8 mouse cellular contexts compared by ENCODE assay signal in the genomic region with DNA sequence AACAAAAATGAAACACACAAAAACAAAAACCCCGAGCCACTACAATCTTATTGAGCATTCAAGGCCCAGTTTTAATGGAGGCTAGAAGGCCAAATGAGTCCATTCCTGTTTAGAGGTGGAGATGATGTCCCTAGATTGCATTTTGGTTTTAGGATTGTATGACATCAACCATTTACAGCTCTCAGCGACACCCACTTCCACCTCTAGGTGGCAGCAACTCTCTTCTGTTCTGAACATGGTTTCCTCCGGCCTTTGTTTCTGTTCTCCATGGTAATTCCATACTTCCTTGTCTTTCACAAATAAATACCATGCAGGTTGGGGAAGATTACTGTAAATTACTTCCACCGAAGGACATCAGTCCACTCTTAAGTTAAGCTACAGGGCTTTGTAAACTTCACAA.
DNase-seq lines count a peak whose midpoint lies in the region; ATAC-seq and TF ChIP-seq lines count a peak whose summit lies in the region.

No protein-coding gene starts in this region.

- TF ChIP-seq EP300 in heart, adult 2 months (IDR thresholded peaks at IDR 0.05; ENCODE audit: insufficient read depth, low read depth, low read length) = 0 out of 2 replicates have a peak, but pooled peaks have one; percentile 15

- 6% methylated on average over 4 of the region's 4 CpGs for WGBS in heart, adult 2 months
- 6% methylated on average over 4 of the region's 4 CpGs for WGBS in heart, embryonic 10.5 days
- 4% methylated on average over 4 of the region's 4 CpGs for WGBS in forebrain, embryonic 16.5 days
- 6% methylated on average over 4 of the region's 4 CpGs for WGBS in hindbrain, embryonic 15.5 days

- H3K4me1 ChIP-seq in heart, adult 2 months (ENCODE audit: control insufficient read depth, insufficient read depth, low read length) = no peaks in the 10 kb centered on the region
- H3K4me1 ChIP-seq in heart, embryonic 10.5 days = 0 out of 2 replicates have a peak, but pooled peaks cover 3% of the 10 kb centered on the region
- no peaks in the 10 kb centered on the region for H3K4me1 ChIP-seq in forebrain, embryonic 16.5 days (replicated peaks; ENCODE audit: control insufficient read depth, insufficient read depth, low read length)
- no peaks in the 10 kb centered on the region for H3K4me1 ChIP-seq in hindbrain, embryonic 15.5 days (replicated peaks)

- H3K36me3 ChIP-seq in heart, adult 2 months (ENCODE audit: control insufficient read depth, insufficient read depth, low read length) = no peaks in the 10 kb centered on the region
- no peaks in the 10 kb centered on the region for H3K36me3 ChIP-seq in heart, embryonic 10.5 days
- H3K36me3 ChIP-seq in forebrain, embryonic 16.5 days (ENCODE audit: control insufficient read depth, insufficient read depth) = no peaks in the 10 kb centered on the region
- no peaks in the 10 kb centered on the region for H3K36me3 ChIP-seq in hindbrain, embryonic 15.5 days

- ATAC-seq in forebrain, embryonic 16.5 days = peak; percentile 84
- ATAC-seq in hindbrain, embryonic 15.5 days (ENCODE audit: low FRiP score, low read depth) = peak; percentile 45; the same call in 1 of the 2 replicates

- no peak overlapping the region for H3K9ac ChIP-seq in heart, adult 2 months (ENCODE audit: low read depth, low read length)
- H3K9ac ChIP-seq in forebrain, embryonic 16.5 days (replicated peaks; ENCODE audit: low read depth, low read length) = no peak overlapping the region
- no peak overlapping the region for H3K9ac ChIP-seq in hindbrain, embryonic 15.5 days

- TF ChIP-seq POLR2A in heart, adult 2 months (IDR thresholded peaks at IDR 0.05; ENCODE audit: insufficient read depth, low read depth, low read length) = no peak

- no peaks in the 10 kb centered on the region for H3K9me3 ChIP-seq in heart, embryonic 10.5 days
- no peaks in the 10 kb centered on the region for H3K9me3 ChIP-seq in forebrain, embryonic 16.5 days (ENCODE audit: control insufficient read depth, low read length)
- H3K9me3 ChIP-seq in hindbrain, embryonic 15.5 days = no peaks in the 10 kb centered on the region

- intact Hi-C loops in heart, adult 2 months (cut with DNase I) = loop anchor here (2.0 to 5.0 kb wide), 3 partner anchors 525 to 1495 kb away; no protein-coding TSS in a partner anchor

- TF ChIP-seq CTCF in heart, adult 2 months (IDR thresholded peaks at IDR 0.05) = peak; percentile 98

- peak; percentile 31 to 74 for DNase-seq in heart, adult 2 months
- no peak for DNase-seq in heart, embryonic 10.5 days (ENCODE audit: low spot score)
- DNase-seq in cerebellum, adult 11-12 months = peak; percentile 34
- peak; percentile 58 to 78 for DNase-seq in layer of hippocampus, postnatal 36 days
- DNase-seq in mesoderm, embryonic 11.5 days (ENCODE audit: low read depth, low spot score) = peak; percentile 83
- peak; percentile 36 for DNase-seq in skeletal muscle tissue, adult 2 months (ENCODE audit: low read depth, low spot score)

- H3K27me3 ChIP-seq in heart, adult 2 months (ENCODE audit: control insufficient read depth, insufficient read depth, low read length) = no peaks in the 10 kb centered on the region
- no peaks in the 10 kb centered on the region for H3K27me3 ChIP-seq in heart, embryonic 10.5 days (ENCODE audit: insufficient read depth, poor library complexity, severe bottlenecking)
- no peaks in the 10 kb centered on the region for H3K27me3 ChIP-seq in forebrain, embryonic 16.5 days (replicated peaks; ENCODE audit: control insufficient read depth, insufficient read depth, low read length)
- H3K27me3 ChIP-seq in hindbrain, embryonic 15.5 days = no peaks in the 10 kb centered on the region

- H3K4me3 ChIP-seq in heart, adult 2 months = no peak overlapping the region
- no peak overlapping the region for H3K4me3 ChIP-seq in heart, embryonic 10.5 days
- no peak overlapping the region for H3K4me3 ChIP-seq in forebrain, embryonic 16.5 days (replicated peaks; ENCODE audit: low read length)
- H3K4me3 ChIP-seq in hindbrain, embryonic 15.5 days = no peak overlapping the region

- no peak overlapping the region for H3K27ac ChIP-seq in heart, adult 2 months
- H3K27ac ChIP-seq in heart, embryonic 10.5 days = no peak overlapping the region
- no peak overlapping the region for H3K27ac ChIP-seq in forebrain, embryonic 16.5 days (ENCODE audit: low read length)
- no peak overlapping the region for H3K27ac ChIP-seq in hindbrain, embryonic 15.5 days (replicated peaks)

- no peak overlapping the region for H3K4me2 ChIP-seq in forebrain, embryonic 16.5 days (ENCODE audit: low read length)
- H3K4me2 ChIP-seq in hindbrain, embryonic 15.5 days = no peak overlapping the region

- no peaks in the 10 kb centered on the region for H3K79me2 ChIP-seq in heart, adult 2 months (replicated peaks; ENCODE audit: control insufficient read depth, insufficient read depth, low read length)
